Mouse (Mus musculus) erythroblast, embryonic 14.5 days (primary cell): ENCODE measurements around the gene Gdi2.

Experiments
- GATA1 ChIP-seq: IDR thresholded peaks from 2 replicates; pipeline ENCODE4 v1.6.1; 2012; ENCODE audit warnings: low read length, inconsistent platforms, mixed read lengths
- TAL1 ChIP-seq: IDR thresholded peaks from 3 replicates; pipeline ENCODE4 v1.6.1; 2012; ENCODE audit warnings: low read length, inconsistent platforms, mixed read lengths

DNA sequence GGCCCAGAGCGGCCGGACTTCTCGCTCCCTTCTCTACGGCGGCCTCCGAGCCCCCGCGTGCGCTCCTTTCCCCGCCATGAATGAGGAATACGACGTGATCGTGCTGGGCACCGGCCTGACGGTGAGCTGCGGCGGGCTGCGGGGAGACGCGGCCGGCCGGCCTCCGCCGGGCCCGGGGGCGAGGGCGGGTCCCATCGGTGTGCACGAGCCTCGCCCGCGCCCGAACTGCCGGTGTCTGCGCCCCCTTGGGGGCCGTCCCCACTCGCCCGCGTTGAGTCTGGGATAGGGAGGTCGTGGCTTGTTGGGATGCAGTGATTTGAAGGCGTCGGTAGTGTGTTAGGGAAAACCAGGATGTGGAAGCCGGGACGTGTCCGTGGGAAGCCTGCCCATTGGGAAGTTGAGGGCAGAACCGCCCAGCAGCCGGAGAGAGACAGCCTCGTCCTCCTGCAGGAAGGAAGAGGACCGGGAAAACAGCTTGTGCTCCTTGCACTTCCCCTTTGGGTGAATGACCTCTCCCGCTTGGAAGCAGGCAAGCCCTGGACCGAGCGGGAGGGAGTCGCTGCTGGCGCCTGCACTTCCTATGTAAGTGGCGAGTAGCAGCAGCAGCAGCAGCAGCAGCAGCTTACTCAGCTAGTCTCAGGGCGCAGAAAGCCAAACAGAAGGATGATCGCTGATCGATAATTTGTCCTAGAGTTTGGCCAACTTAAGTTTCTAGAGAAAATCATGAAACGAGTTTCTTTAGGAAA lies 533 bp downstream of the Gdi2 start:
- TF ChIP-seq GATA1 = no peak
- no peak for TF ChIP-seq TAL1
